In the genomic region with DNA sequence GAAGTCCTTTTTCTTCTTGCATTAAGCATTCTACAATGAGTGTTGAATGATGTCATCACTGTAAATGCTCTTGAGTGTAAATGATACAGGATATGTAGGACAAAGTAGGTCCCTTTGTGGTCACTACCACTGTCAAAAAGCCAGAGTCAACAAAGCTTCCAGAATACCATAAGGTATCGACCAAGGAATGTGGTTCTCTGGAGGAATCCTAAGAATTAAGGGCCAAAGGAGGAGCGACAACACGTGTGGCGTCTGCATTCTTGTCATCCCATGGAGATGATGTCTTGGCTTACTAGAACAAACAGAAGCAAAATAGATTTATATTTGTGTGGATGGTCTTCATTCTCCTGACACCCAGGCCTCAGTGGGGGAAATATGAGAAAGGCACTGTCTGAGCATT, we compare ENCODE assay signal across 28 mouse cellular contexts.
DNase-seq lines count a peak whose midpoint lies in the region; ATAC-seq and TF ChIP-seq lines count a peak whose summit lies in the region.
"Had no signal": no experiment of that assay in that cellular context is flagged by ENCODE, and none has a peak within 500 bp of the region (broad histone marks: within the 10 kb centered on the region; RNA-seq: fewer than 3 reads in every experiment).

No protein-coding gene starts in this region.

- H3K27me3 ChIP-seq in limb, embryonic 13.5 days = no peaks in the 10 kb centered on the region
- no peaks in the 10 kb centered on the region for H3K27me3 ChIP-seq in limb, embryonic 10.5 days (ENCODE audit: low read depth, poor library complexity, severe bottlenecking)
- H3K27me3 ChIP-seq in limb, embryonic 14.5 days (ENCODE audit: control insufficient read depth, insufficient read depth, low read length) = no peaks in the 10 kb centered on the region
- no peaks in the 10 kb centered on the region for H3K27me3 ChIP-seq in heart, adult 2 months (ENCODE audit: control insufficient read depth, insufficient read depth, low read length)
- H3K27me3 ChIP-seq: embryonic facial prominence, embryonic 13.5 days; forebrain, embryonic 13.5 days; heart, embryonic 13.5 days had no signal

- intact Hi-C loops in heart, adult 2 months (cut with DNase I) = no loop called here

- peak; percentile 51; the same call in 1 of the 2 replicates for ATAC-seq in limb, embryonic 13.5 days (ENCODE audit: low FRiP score, low read depth)
- ATAC-seq in limb, embryonic 14.5 days (ENCODE audit: low FRiP score, low read depth) = no peak
- ATAC-seq: forebrain, embryonic 13.5 days; forebrain, embryonic 16.5 days; hindbrain, postnatal 0 days; inflammation-experienced regulatory T-cells, adult 6 months; intestine, embryonic 16.5 days had no signal

- no peak for TF ChIP-seq POLR2A in limb, embryonic 14.5 days (IDR thresholded peaks at IDR 0.05; ENCODE audit: borderline replicate concordance, extremely low read depth, insufficient read depth, insufficient read length)
- no peak for TF ChIP-seq POLR2A in heart, adult 2 months (IDR thresholded peaks at IDR 0.05; ENCODE audit: insufficient read depth, low read depth, low read length)

- WGBS in limb, embryonic 13.5 days = 72% methylated on average over 4 of the region's 4 CpGs
- 93% methylated on average over 4 of the region's 4 CpGs for WGBS in limb, embryonic 10.5 days
- WGBS in limb, embryonic 14.5 days = 83% methylated on average over 4 of the region's 4 CpGs
- WGBS in heart, adult 2 months = 56% methylated on average over 4 of the region's 4 CpGs

- no peak overlapping the region for H3K4me3 ChIP-seq in limb, embryonic 13.5 days
- no peak overlapping the region for H3K4me3 ChIP-seq in limb, embryonic 10.5 days
- H3K4me3 ChIP-seq in limb, embryonic 14.5 days (replicated peaks; ENCODE audit: low read length) = no peak overlapping the region
- H3K4me3 ChIP-seq in heart, adult 2 months = no peak overlapping the region
- H3K4me3 ChIP-seq: embryonic facial prominence, embryonic 13.5 days; forebrain, embryonic 10.5 days; forebrain, embryonic 13.5 days; heart, embryonic 10.5 days; heart, embryonic 13.5 days had no signal

- DNase-seq in limb, embryonic 10.5 days (ENCODE audit: low spot score) = no peak
- peak; percentile 77 for DNase-seq in Muller cell, postnatal 12 days (ENCODE audit: inconsistent ontology term)
- peak; percentile 6 for DNase-seq in limb, embryonic 14.5 days (ENCODE audit: low spot score)
- no peak for DNase-seq in heart, adult 2 months
- no peak for DNase-seq in gastrocnemius, adult 8-10 months (ENCODE audit: low spot score in 2 of 2)
- no peak for DNase-seq in kidney, adult 11 months
- DNase-seq: adrenal gland, postnatal 10 days; adrenal gland, postnatal 36 days; cerebellum, adult 11 months; cerebellum, adult 2 months; cerebellum, adult 9-11 months; cerebellum, postnatal 25 days; gastrocnemius, postnatal 25 days; heart, adult 18-20 months; heart, postnatal 14 days; heart, postnatal 4 days had no signal

- H3K27ac ChIP-seq in limb, embryonic 13.5 days = no peak overlapping the region
- no peak overlapping the region for H3K27ac ChIP-seq in limb, embryonic 10.5 days
- no peak overlapping the region for H3K27ac ChIP-seq in limb, embryonic 14.5 days (replicated peaks; ENCODE audit: low read depth, low read length)
- H3K27ac ChIP-seq in heart, adult 2 months = no peak overlapping the region
- H3K27ac ChIP-seq: embryonic facial prominence, embryonic 13.5 days; forebrain, embryonic 10.5 days; forebrain, embryonic 13.5 days; heart, embryonic 10.5 days; heart, embryonic 13.5 days; hindbrain, embryonic 14.5 days; hindbrain, postnatal 0 days had no signal

- H3K79me2 ChIP-seq in heart, adult 2 months (replicated peaks; ENCODE audit: control insufficient read depth, insufficient read depth, low read length) = no peaks in the 10 kb centered on the region

- H3K4me1 ChIP-seq in limb, embryonic 13.5 days = no peaks in the 10 kb centered on the region
- H3K4me1 ChIP-seq in limb, embryonic 10.5 days = no peaks in the 10 kb centered on the region
- no peaks in the 10 kb centered on the region for H3K4me1 ChIP-seq in limb, embryonic 14.5 days (ENCODE audit: control insufficient read depth, insufficient read depth, low read length)
- H3K4me1 ChIP-seq in heart, adult 2 months (ENCODE audit: control insufficient read depth, insufficient read depth, low read length) = no peaks in the 10 kb centered on the region
- H3K4me1 ChIP-seq: embryonic facial prominence, embryonic 13.5 days; forebrain, embryonic 10.5 days; forebrain, embryonic 13.5 days; heart, embryonic 10.5 days; heart, embryonic 13.5 days had no signal

- no peak for TF ChIP-seq CTCF in heart, adult 2 months (IDR thresholded peaks at IDR 0.05)

- no peaks in the 10 kb centered on the region for H3K36me3 ChIP-seq in limb, embryonic 13.5 days
- H3K36me3 ChIP-seq in limb, embryonic 10.5 days = no peaks in the 10 kb centered on the region
- no peaks in the 10 kb centered on the region for H3K36me3 ChIP-seq in limb, embryonic 14.5 days (ENCODE audit: control insufficient read depth, insufficient read depth, low read length)
- H3K36me3 ChIP-seq in heart, adult 2 months (ENCODE audit: control insufficient read depth, insufficient read depth, low read length) = no peaks in the 10 kb centered on the region
- H3K36me3 ChIP-seq: embryonic facial prominence, embryonic 13.5 days; forebrain, embryonic 10.5 days; G1E; heart, embryonic 10.5 days; heart, embryonic 13.5 days had no signal

- H3K4me2 ChIP-seq in limb, embryonic 13.5 days (replicated peaks) = no peak overlapping the region
- no peak overlapping the region for H3K4me2 ChIP-seq in limb, embryonic 14.5 days (replicated peaks; ENCODE audit: low read depth, low read length, severe bottlenecking)
- H3K4me2 ChIP-seq: embryonic facial prominence, embryonic 13.5 days; forebrain, embryonic 13.5 days; heart, embryonic 13.5 days; hindbrain, embryonic 14.5 days had no signal

- H3K9me3 ChIP-seq in limb, embryonic 13.5 days = no peaks in the 10 kb centered on the region
- no peaks in the 10 kb centered on the region for H3K9me3 ChIP-seq in limb, embryonic 10.5 days (replicated peaks)
- no peaks in the 10 kb centered on the region for H3K9me3 ChIP-seq in limb, embryonic 14.5 days (ENCODE audit: control insufficient read depth, low read length)
- H3K9me3 ChIP-seq: embryonic facial prominence, embryonic 13.5 days; forebrain, embryonic 10.5 days; forebrain, embryonic 13.5 days; heart, embryonic 10.5 days; heart, embryonic 13.5 days had no signal

- no peak for TF ChIP-seq EP300 in heart, adult 2 months (IDR thresholded peaks at IDR 0.05; ENCODE audit: insufficient read depth, low read depth, low read length)

- H3K9ac ChIP-seq in limb, embryonic 13.5 days = no peak overlapping the region
- H3K9ac ChIP-seq in limb, embryonic 14.5 days (ENCODE audit: low read depth, low read length, severe bottlenecking) = no peak overlapping the region
- no peak overlapping the region for H3K9ac ChIP-seq in heart, adult 2 months (ENCODE audit: low read depth, low read length)
- H3K9ac ChIP-seq: embryonic facial prominence, embryonic 13.5 days; forebrain, embryonic 13.5 days; heart, embryonic 13.5 days; hindbrain, embryonic 14.5 days had no signal

Comparison
In these comparisons a context has a peak if more than half of its experiments do, and no peak if none do; other contexts are left out.
1. DNase-seq: peak in Muller cell, postnatal 12 days (single experiment) and limb, embryonic 14.5 days (single experiment); none in limb, embryonic 10.5 days (single experiment), heart, adult 2 months (0 of 2), gastrocnemius, adult 8-10 months (0 of 2) and kidney, adult 11 months (single experiment).